Mouse (Mus musculus): ENCODE measurements around the gene Aldob.

DNA sequence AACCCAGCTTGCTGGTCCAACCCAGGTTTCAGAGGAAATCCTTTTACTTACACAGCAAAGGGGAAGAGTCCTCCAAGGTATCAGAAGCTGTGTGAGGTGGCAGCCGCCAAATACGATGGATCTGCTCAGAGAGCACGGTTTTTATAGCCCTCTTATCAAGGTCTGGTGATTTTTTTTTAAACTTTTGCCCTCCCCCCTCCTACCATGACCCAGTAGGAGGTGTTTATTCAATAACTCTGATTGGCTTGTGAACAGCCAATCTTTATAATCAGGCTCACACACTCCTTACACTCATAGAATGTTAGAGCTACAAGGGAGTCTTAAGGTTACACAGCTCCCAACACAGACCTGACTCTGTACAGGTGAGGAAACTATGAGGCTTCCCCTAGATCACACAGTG is at the start of gene Aldob:
- TF ChIP-seq CTCF (IDR thresholded peaks at IDR 0.05; ENCODE audit: low read depth) = no peak
- no peak for TF ChIP-seq EP300 (optimal IDR thresholded peaks at IDR 0.05)

Measured in stomach, postnatal 0 days (tissue).